Mouse (Mus musculus): ENCODE results near the gene Dph5. TPM values are rescaled to one million over a fixed set of nuclear protein-coding genes. Genes with fewer than 3 reads are reported as not detected.

Gene Dph5
- polyA plus RNA-seq, 1 experiment from 2014 or later = 19.9 TPM

DNA sequence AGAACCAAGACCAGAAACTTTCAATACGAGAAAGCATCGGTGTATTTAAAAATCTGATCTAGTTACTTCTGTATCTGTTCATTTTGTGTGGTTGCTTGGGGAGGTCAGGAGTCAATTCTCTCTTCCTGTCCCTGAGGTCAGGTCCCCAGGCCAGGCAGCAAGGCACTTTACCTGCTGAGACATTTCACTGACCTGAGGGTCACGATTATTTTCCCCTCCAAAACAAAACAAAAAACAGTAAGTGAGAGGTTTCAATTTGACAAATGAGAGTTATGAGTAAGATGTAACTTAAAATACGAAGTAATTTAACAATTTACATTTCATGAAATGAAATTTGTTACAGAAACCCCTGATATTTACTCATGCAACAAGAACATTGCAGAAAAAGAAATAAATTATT is 64.7 kb downstream of the Dph5 start:
- ATAC-seq (ENCODE audit: low read depth) (no peak), DNase-seq (ENCODE audit: low spot score) (no peak)
- no peak overlapping the region for H3K9ac ChIP-seq (ENCODE audit: low read depth, low read length)
- H3K27ac ChIP-seq (replicated peaks; ENCODE audit: low read depth, low read length) = no peak overlapping the region
- H3K4me2 ChIP-seq (ENCODE audit: low read depth, low read length) = no peak overlapping the region
- WGBS = 53% methylated on average over 4 of the region's 4 CpGs
- no peak overlapping the region for H3K4me3 ChIP-seq (ENCODE audit: low read depth, low read length)
- peaks cover 53% of the 10 kb centered on the region for H3K36me3 ChIP-seq (ENCODE audit: control insufficient read depth, insufficient read depth, low read length)
- no peaks in the 10 kb centered on the region for H3K9me3 ChIP-seq (ENCODE audit: control insufficient read depth, low read length)
- H3K4me1 ChIP-seq (ENCODE audit: control insufficient read depth, insufficient read depth, low read length) = no peaks in the 10 kb centered on the region
- no peaks in the 10 kb centered on the region for H3K27me3 ChIP-seq (replicated peaks; ENCODE audit: control insufficient read depth, insufficient read depth, low read length)

DNA sequence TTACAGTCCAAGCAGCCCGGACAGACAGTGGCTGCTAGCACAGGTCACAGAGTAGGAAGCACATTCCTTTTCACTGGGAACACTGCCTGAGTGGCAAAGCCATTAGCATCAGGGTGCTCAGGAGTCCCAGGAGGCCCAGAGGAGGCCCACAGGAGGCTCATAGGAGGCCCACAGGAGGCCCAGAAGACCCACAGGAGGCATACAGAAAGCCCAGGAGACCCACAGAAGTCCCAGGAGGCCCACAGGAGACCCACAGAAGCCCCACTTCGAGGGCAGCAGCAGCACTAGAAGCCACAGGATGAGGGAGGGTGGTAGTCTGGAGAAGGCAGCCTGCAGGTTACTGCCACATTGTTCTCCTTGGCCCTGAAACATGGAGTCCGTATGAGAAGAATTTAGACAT is 65.5 kb downstream of the Dph5 start:
- Histone ChIP-seq H3K4me3 (ENCODE audit: low read depth, low read length) (no peak overlapping the region), H3K36me3 (ENCODE audit: control insufficient read depth, insufficient read depth, low read length) (peaks cover 60% of the 10 kb centered on the region), H3K4me2 (ENCODE audit: low read depth, low read length) (no peak overlapping the region), H3K27me3 (replicated peaks; ENCODE audit: control insufficient read depth, insufficient read depth, low read length) (no peaks in the 10 kb centered on the region), H3K27ac (replicated peaks; ENCODE audit: low read depth, low read length) (no peak overlapping the region), H3K9ac (ENCODE audit: low read depth, low read length) (no peak overlapping the region), H3K9me3 (ENCODE audit: control insufficient read depth, low read length) (no peaks in the 10 kb centered on the region), H3K4me1 (ENCODE audit: control insufficient read depth, insufficient read depth, low read length) (no peaks in the 10 kb centered on the region)
- DNase-seq (ENCODE audit: low spot score) (no peak), ATAC-seq (ENCODE audit: low read depth) (no peak)
- WGBS = 69% methylated on average over 3 of the region's 3 CpGs

DNA sequence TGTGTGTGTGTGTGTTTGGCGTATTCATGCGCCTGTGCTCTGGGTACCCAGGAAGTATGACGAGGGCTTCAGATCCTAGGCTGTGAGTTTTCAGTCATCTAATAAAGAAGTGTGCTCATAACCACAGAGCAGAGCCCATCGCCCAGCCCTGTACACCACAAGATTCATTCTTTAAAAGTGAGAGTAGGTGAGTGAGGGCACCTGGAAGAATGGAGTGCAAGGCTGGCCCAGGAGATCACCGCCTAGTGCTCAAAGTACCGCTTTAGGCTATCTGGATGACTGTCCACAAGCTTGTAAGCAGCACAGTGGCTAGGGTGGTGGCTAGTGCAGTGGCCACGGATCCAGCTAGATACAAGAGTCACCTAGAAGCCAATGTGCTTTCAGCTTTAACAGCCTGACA is 69.6 kb downstream of the Dph5 start:
- Histone ChIP-seq H3K36me3 (ENCODE audit: control insufficient read depth, insufficient read depth, low read length) (peaks cover 52% of the 10 kb centered on the region), H3K27me3 (replicated peaks; ENCODE audit: control insufficient read depth, insufficient read depth, low read length) (no peaks in the 10 kb centered on the region), H3K27ac (replicated peaks; ENCODE audit: low read depth, low read length) (no peak overlapping the region), H3K4me3 (ENCODE audit: low read depth, low read length) (no peak overlapping the region), H3K9ac (ENCODE audit: low read depth, low read length) (no peak overlapping the region), H3K4me2 (ENCODE audit: low read depth, low read length) (no peak overlapping the region), H3K4me1 (ENCODE audit: control insufficient read depth, insufficient read depth, low read length) (peaks cover 6% of the 10 kb centered on the region; the same call in 1 of the 2 replicates), H3K9me3 (ENCODE audit: control insufficient read depth, low read length) (no peaks in the 10 kb centered on the region)
- DNase-seq (ENCODE audit: low spot score) (no peak), ATAC-seq (ENCODE audit: low read depth) (no peak)
- WGBS = 95% methylated on average over 7 of the region's 7 CpGs

DNA sequence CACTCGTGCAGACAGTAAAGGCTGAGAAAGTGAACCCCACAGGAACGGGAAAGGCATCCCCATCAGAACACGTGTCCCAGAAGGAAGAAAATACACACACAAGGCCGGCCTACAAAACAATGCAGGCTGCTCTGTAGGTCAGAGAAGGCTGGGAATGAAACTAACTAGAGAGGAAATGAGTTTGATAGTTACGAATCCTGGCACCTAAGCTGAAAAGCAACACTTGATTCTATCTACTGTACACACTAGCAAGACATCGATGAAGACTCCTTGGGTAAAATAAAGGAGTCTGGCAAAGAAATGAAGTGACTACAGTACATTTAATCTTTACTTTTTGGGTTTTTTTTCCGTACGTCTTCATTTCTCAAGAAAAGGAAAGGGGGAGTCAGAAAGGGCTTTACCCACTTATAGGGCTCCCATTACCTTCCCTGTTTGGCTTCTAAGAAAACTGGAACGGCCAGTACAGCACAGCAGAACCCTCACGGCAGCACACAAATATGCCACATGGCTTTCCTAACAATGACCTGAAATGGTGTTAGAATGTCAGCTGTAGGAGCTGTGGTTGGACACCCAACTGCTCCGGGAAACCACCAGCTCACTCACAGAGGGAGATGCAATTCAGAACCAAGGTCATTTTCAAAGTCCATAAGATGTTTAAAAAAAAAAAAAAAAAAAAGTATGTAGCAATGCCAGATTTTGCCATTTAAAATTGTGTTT is 73.8 kb downstream of the Dph5 start:
- no peak overlapping the region for H3K9ac ChIP-seq (ENCODE audit: low read depth, low read length)
- H3K4me3 ChIP-seq (ENCODE audit: low read depth, low read length) = no peak overlapping the region
- 0 out of 2 replicates have a peak overlapping the region, but pooled peaks have one; percentile 6 for H3K4me2 ChIP-seq (ENCODE audit: low read depth, low read length)
- no peak for DNase-seq (ENCODE audit: low spot score)
- H3K9me3 ChIP-seq (ENCODE audit: control insufficient read depth, low read length) = no peaks in the 10 kb centered on the region
- H3K27ac ChIP-seq (replicated peaks; ENCODE audit: low read depth, low read length) = peak overlapping the region; percentile 69
- 47% methylated on average over 11 of the region's 11 CpGs for WGBS
- peak; percentile 79 for ATAC-seq (ENCODE audit: low read depth)
- peaks cover 23% of the 10 kb centered on the region for H3K36me3 ChIP-seq (ENCODE audit: control insufficient read depth, insufficient read depth, low read length)
- no peaks in the 10 kb centered on the region for H3K27me3 ChIP-seq (replicated peaks; ENCODE audit: control insufficient read depth, insufficient read depth, low read length)
- peaks cover 6% of the 10 kb centered on the region; the same call in 1 of the 2 replicates for H3K4me1 ChIP-seq (ENCODE audit: control insufficient read depth, insufficient read depth, low read length)

DNA sequence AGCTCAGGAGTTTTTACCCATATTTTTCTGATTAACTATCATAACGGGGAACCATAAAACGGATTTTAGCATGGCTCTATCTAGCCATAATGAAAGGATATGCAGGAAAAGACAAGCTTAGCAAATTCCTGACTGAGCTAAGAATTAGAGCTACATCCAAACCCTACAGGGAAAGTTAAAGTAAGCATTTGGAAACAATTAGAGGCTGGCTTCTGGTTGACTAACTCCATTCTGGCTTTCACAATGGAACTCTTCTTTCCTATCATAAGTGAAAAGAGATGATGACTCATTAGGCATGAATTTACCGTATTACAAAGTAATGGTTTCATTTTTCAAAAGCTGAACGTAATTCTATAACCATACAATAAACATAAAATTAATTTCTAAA is 74.4 kb downstream of the Dph5 start:
- peak; percentile 93 for DNase-seq (ENCODE audit: low spot score)
- peak; percentile 88 for ATAC-seq (ENCODE audit: low read depth)
- Histone ChIP-seq H3K27me3 (replicated peaks; ENCODE audit: control insufficient read depth, insufficient read depth, low read length) (no peaks in the 10 kb centered on the region), H3K4me3 (ENCODE audit: low read depth, low read length) (no peak overlapping the region), H3K36me3 (ENCODE audit: control insufficient read depth, insufficient read depth, low read length) (peaks cover 21% of the 10 kb centered on the region), H3K4me2 (ENCODE audit: low read depth, low read length) (no peak overlapping the region), H3K9ac (ENCODE audit: low read depth, low read length) (no peak overlapping the region), H3K4me1 (ENCODE audit: control insufficient read depth, insufficient read depth, low read length) (peaks cover 6% of the 10 kb centered on the region; the same call in 1 of the 2 replicates), H3K9me3 (ENCODE audit: control insufficient read depth, low read length) (no peaks in the 10 kb centered on the region), H3K27ac (replicated peaks; ENCODE audit: low read depth, low read length) (no peak overlapping the region; the same call in 1 of the 2 replicates)
- 27% methylated on average over 4 of the region's 4 CpGs for WGBS

DNA sequence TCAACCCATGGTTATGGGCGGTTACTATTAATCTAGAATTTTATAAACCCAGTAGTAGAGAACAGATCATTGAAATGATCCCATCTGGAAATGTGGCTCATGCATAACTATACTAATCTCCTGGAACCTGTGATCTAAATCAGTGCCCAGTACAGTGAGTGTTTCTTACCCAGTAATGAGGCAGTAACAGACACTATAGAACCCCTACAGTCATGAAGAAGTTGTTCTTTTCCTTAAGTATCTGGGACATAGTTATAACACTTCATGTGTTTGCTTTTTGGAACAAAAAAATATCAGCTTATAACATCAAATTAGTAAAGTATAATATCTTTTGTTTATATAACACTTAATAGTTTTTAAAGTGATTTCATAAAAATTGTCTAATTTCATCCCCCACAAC is 76.0 kb downstream of the Dph5 start:
- H3K4me3 ChIP-seq (ENCODE audit: low read depth, low read length) = no peak overlapping the region
- H3K27me3 ChIP-seq (replicated peaks; ENCODE audit: control insufficient read depth, insufficient read depth, low read length) = no peaks in the 10 kb centered on the region
- no peak overlapping the region for H3K27ac ChIP-seq (replicated peaks; ENCODE audit: low read depth, low read length)
- peaks cover 7% of the 10 kb centered on the region for H3K36me3 ChIP-seq (ENCODE audit: control insufficient read depth, insufficient read depth, low read length)
- H3K9me3 ChIP-seq (ENCODE audit: control insufficient read depth, low read length) = no peaks in the 10 kb centered on the region
- H3K4me1 ChIP-seq (ENCODE audit: control insufficient read depth, insufficient read depth, low read length) = peaks cover 6% of the 10 kb centered on the region; the same call in 1 of the 2 replicates
- DNase-seq (ENCODE audit: low spot score) (no peak), ATAC-seq (ENCODE audit: low read depth) (no peak)
- H3K4me2 ChIP-seq (ENCODE audit: low read depth, low read length) = no peak overlapping the region
- H3K9ac ChIP-seq (ENCODE audit: low read depth, low read length) = no peak overlapping the region
- 97% methylated on average over 1 of the region's 1 CpGs for WGBS

DNA sequence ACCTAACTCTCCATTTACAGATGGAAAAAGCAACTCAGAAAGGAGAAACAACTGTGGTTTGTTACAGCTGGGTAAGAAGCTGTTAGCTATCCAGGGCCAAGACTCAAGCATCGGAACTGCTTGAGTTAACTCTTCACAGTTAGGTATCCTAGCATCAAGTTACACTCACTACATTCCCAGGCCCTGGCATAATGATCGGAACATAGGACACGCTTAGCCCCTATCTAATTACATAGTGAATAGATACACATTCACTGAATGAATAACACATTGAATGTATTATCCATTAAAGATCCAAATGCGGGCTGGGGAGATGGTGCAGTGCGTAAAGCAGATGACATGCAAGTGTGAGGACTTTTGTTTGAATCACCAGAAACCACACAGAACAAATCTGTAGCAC is 76.4 kb downstream of the Dph5 start:
- Histone ChIP-seq H3K4me1 (ENCODE audit: control insufficient read depth, insufficient read depth, low read length) (peaks cover 6% of the 10 kb centered on the region; the same call in 1 of the 2 replicates), H3K9me3 (ENCODE audit: control insufficient read depth, low read length) (no peaks in the 10 kb centered on the region), H3K27me3 (replicated peaks; ENCODE audit: control insufficient read depth, insufficient read depth, low read length) (no peaks in the 10 kb centered on the region), H3K4me3 (ENCODE audit: low read depth, low read length) (no peak overlapping the region), H3K36me3 (ENCODE audit: control insufficient read depth, insufficient read depth, low read length) (peaks cover 2% of the 10 kb centered on the region), H3K9ac (ENCODE audit: low read depth, low read length) (no peak overlapping the region), H3K4me2 (ENCODE audit: low read depth, low read length) (no peak overlapping the region), H3K27ac (replicated peaks; ENCODE audit: low read depth, low read length) (no peak overlapping the region)
- DNase-seq (ENCODE audit: low spot score) (peak; percentile 72), ATAC-seq (ENCODE audit: low read depth) (peak; percentile 51; the same call in 1 of the 2 replicates)
- WGBS = 45% methylated on average over 5 of the region's 5 CpGs

DNA sequence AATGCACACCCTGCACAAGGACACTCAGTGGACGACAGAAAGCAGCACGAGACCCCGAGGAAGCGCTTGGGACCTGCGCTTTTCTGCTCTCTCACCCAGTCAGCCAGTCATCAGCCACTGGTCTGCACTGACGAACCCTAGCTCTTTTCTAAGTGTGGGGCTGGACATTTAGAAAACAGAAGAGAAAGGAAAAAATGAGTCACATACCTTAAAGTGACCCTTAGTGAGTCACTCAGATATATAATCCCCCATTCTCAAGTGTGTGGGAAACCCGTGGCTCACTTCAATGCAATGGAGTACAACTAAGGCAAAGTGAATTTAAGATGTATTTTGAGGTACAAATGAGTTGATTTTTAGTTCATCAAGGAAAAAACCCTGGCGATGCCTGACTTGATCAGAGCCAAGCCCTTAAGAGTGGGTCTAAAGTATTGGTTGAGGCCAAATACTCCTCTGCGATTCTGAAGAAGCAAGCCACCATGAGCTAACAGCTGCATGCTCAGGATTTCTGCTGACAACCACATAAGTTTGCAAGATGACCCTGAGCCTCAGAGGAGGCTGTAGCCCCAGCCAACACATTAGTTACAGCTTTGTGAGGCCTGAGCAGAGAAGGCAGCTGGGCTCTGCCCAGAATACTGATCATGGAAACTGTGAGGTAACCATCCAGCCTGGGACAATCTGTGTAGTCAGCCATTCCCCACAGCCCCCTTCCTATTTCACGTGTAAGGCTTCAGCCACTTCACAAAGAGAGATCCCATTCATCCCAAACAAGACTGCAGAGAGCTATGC is 81.3 kb downstream of the Dph5 start:
- WGBS = 77% methylated on average over 10 of the region's 10 CpGs
- Histone ChIP-seq H3K9ac (ENCODE audit: low read depth, low read length) (no peak overlapping the region), H3K27me3 (replicated peaks; ENCODE audit: control insufficient read depth, insufficient read depth, low read length) (no peaks in the 10 kb centered on the region), H3K4me3 (ENCODE audit: low read depth, low read length) (no peak overlapping the region), H3K4me1 (ENCODE audit: control insufficient read depth, insufficient read depth, low read length) (no peaks in the 10 kb centered on the region), H3K36me3 (ENCODE audit: control insufficient read depth, insufficient read depth, low read length) (peaks cover 29% of the 10 kb centered on the region; the same call in 1 of the 2 replicates), H3K9me3 (ENCODE audit: control insufficient read depth, low read length) (no peaks in the 10 kb centered on the region), H3K4me2 (ENCODE audit: low read depth, low read length) (no peak overlapping the region), H3K27ac (replicated peaks; ENCODE audit: low read depth, low read length) (peak overlapping the region; percentile 40)
- peak; percentile 88 for DNase-seq (ENCODE audit: low spot score)
- peak; percentile 92 for ATAC-seq (ENCODE audit: low read depth)

Data from embryonic facial prominence, embryonic 14.5 days (tissue).